Mouse (Mus musculus) cortical plate, adult 2 months (tissue): ENCODE measurements around the gene Trappc6a.

Source experiments
- CTCF ChIP-seq: fragments of 200-500 bp; IDR thresholded peaks from 2 replicates; pipeline ENCODE4 v1.5.1; 2011; ENCODE audit warnings: mild to moderate bottlenecking, control low read depth, low read length; ENCODE audit not compliant: insufficient read depth; ENCODE audit errors: extremely low read depth
- POLR2A ChIP-seq: fragments of 200-500 bp; IDR thresholded peaks from 2 replicates; pipeline ENCODE4 v1.6.1; 2011; ENCODE audit warnings: mild to moderate bottlenecking, low read length, control low read depth; ENCODE audit not compliant: insufficient read depth; ENCODE audit errors: extremely low read depth

DNA sequence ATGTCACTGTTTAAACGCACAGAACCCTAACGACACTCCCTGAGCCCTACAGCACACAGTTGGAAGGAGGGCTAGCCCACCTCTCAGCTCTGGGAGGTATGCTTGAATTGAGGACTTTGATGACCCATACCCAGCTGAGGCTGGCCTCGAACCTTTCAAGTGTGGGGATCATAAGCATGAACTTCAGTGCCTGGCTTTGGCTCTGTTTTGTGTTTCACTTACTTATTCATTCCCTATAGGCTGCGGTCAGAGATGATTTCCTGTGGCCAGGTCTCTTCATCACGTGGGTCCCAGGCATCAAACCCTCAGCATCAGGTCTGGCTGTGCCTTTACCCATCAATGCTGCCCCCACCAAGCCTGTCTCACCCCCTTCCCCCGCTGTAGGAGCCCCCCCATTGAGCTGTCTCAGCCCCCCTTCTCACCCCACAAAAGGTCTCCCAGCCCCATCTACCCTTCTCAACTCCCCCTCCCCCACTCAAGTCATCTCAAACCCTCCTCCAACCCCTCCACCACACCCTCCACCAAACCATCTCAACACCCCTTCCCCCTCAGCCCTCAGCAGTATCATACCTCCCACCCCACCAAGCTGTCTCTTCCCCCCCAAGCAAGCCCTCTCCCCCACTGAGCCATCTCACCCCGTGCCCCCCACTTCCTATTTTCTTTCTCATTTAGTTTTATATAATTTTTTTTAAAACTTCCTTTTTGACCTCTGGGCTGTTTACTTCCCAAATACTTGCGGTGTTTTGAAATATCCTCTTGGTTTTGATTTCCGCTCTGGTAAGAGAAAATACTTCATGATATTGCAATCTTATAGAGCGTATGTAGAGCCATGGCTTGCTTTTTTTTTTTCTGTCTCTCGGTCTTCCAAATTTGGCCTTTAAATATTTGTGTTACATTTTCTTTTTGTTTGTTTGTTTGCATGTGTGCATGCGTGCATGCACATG lies 7.5 kb upstream of the Trappc6a start:
- no peak for TF ChIP-seq CTCF
- TF ChIP-seq POLR2A = no peak
